Mouse (Mus musculus) lung, embryonic 14.5 days (tissue): ENCODE data around the gene Usf1. TPM values are rescaled to one million over a fixed set of nuclear protein-coding genes. Genes with fewer than 3 reads are reported as not detected.

Source experiments
- ATAC-seq: fragments of 200-750 bp; cut with Nextera tagmentation; 2 replicates; pipeline ENCODE4 v1.8.0; 2017; ENCODE audit warnings: mild to moderate bottlenecking, moderate TSS enrichment, moderate library complexity; ENCODE audit not compliant: insufficient read depth
- DNase-seq: peaks from one replicate; pipeline ENCODE4 v3.0.0-alpha.2; 2015
- H3K27ac ChIP-seq: fragments of 300-500 bp; sonication (generic); 2 replicates; pipeline ENCODE4 v1.5.1; 2014; ENCODE audit warnings: low read depth, mild to moderate bottlenecking, moderate library complexity
- H3K27me3 ChIP-seq: fragments of 300-500 bp; sonication (generic); 2 replicates; pipeline ENCODE4 v1.6.1; 2014; ENCODE audit warnings: low read length, control low read depth; ENCODE audit not compliant: insufficient read depth
- H3K36me3 ChIP-seq: fragments of 300-500 bp; sonication (generic); 2 replicates; pipeline ENCODE4 v1.6.1; 2014; ENCODE audit warnings: control low read depth; ENCODE audit not compliant: insufficient read depth
- H3K4me1 ChIP-seq: fragments of 300-500 bp; sonication (generic); 2 replicates; pipeline ENCODE4 v1.6.1; 2014; ENCODE audit warnings: antibody characterized with exemption, control low read depth; ENCODE audit not compliant: insufficient read depth
- H3K4me2 ChIP-seq: fragments of 300-500 bp; sonication (generic); 2 replicates; pipeline ENCODE4 v1.6.1; 2014; ENCODE audit warnings: mild to moderate bottlenecking
- H3K4me3 ChIP-seq: fragments of 300-500 bp; sonication (generic); 2 replicates; pipeline ENCODE4 v1.5.1; 2014; ENCODE audit warnings: low read depth, low read length
- H3K9ac ChIP-seq: fragments of 300-500 bp; sonication (generic); 2 replicates; pipeline ENCODE4 v1.6.1; 2014
- H3K9me3 ChIP-seq: fragments of 300-500 bp; sonication (generic); 2 replicates; pipeline ENCODE4 v1.6.1; 2016; ENCODE audit warnings: low read depth, low read length, control low read depth
- CTCF ChIP-seq: IDR thresholded peaks from 2 replicates; pipeline ENCODE4 v1.5.1; 2016; ENCODE audit warnings: antibody characterized with exemption, low read depth
- WGBS: fragments of 180-500 bp; shearing (Covaris S2); extraction: QIAGEN DNeasy Blood & Tissue Kit; methylation state at CpG from one replicate; pipeline ENCODE4 v1.1.7; 2014; 5-methylcytosine and 5-hydroxymethylcytosine counted together
- polyA plus RNA-seq: library from polyadenylated mRNA; unstranded; fragments of >200 nt; fragmentation: Nextera tagmentation; extraction: Ambion mirVana; gene quantifications from 2 replicates; pipeline ENCODE4 v1.2.1, GENCODE M21; 2014

Usf1 gene
- polyA plus RNA-seq: 81.0 and 81.9 TPM in 2 replicates

- DNase-seq (peak; percentile 97), ATAC-seq (peak; percentile 96)
- peak within 1 kb of the TSS; percentile 93 for H3K9ac ChIP-seq
- peaks cover 19% of the 10 kb centered on the region for H3K36me3 ChIP-seq
- H3K4me3 ChIP-seq: peak within 1 kb of the TSS; percentile 94
- TF ChIP-seq CTCF: no peak
- H3K4me2 ChIP-seq: peak within 1 kb of the TSS; percentile 60
- under 1% methylated on average over 36 of the region's 36 CpGs for WGBS
- no peaks in the 10 kb centered on the region for H3K27me3 ChIP-seq
- no peaks in the 10 kb centered on the region for H3K9me3 ChIP-seq
- peak within 1 kb of the TSS; percentile 95 for H3K27ac ChIP-seq
- H3K4me1 ChIP-seq: no peaks in the 10 kb centered on the region
Observed at GRCm38 (mm10) chr1:171410947-171411484, at the start of gene Usf1. Gene Usf1 (plus strand): TSS chr1:171411313.

GRCm38 (mm10) chr1:171365934-171366333 is 45.2 kb upstream of the Usf1 start:
- Histone ChIP-seq H3K4me2 (no peak overlapping the region), H3K9me3 (no peaks in the 10 kb centered on the region), H3K9ac (no peak overlapping the region), H3K4me3 (no peak overlapping the region), H3K27ac (no peak overlapping the region), H3K4me1 (no peaks in the 10 kb centered on the region), H3K36me3 (no peaks in the 10 kb centered on the region), H3K27me3 (no peaks in the 10 kb centered on the region)
- TF ChIP-seq CTCF: no peak
- ATAC-seq (no peak), DNase-seq (no peak)
- WGBS: 57% methylated on average over 7 of the region's 7 CpGs

DNA sequence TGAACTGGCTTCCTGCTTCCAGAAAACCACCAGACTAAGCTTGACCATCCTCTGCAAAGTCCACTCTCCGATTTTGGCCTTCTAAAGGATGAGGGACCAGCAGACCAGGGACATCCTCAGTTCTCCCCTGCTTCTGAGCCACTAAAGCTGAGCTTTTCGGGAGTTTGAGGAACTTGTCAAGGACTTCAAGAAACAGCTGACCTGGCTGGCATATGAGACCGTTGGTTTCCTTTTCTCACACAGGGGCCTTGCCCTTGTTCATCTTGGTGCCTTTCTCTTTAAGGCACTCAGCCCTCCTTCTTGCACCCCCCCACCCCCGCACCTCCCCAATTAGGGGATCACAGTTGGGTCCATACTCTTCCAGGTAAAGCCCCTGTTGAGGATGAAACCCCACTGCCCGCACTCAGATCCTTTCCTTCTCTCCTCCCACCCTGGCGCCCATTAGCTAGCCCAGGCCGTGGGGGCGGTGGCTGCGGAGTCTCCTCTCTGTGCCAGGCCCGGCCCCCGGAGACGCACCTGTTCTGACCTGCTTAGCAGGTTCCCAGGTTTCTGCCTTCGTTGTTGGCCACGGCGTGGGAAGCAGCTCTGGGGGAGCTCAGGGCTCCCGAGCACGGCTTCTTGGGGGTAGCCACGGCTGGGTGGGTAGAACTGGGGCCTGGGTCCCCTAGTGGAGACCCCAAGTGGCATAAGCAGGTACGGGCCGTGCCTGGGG is 41.1 kb upstream of the Usf1 start, which contains the start of gene Nectin4:
TSS of gene Nectin4 (plus strand) at position 255 of the 712 bp plus-strand sequence.
- Histone ChIP-seq H3K36me3 (no peaks in the 10 kb centered on the region), H3K9ac (peak within 1 kb of the TSS; percentile 26; the same call in 1 of the 2 replicates), H3K4me3 (peak within 1 kb of the TSS; percentile 8; the same call in 1 of the 2 replicates), H3K9me3 (no peaks in the 10 kb centered on the region), H3K4me1 (no peaks in the 10 kb centered on the region), H3K4me2 (peak within 1 kb of the TSS; percentile 51), H3K27me3 (no peaks in the 10 kb centered on the region), H3K27ac (no peak within 1 kb of the TSS; the same call in 1 of the 2 replicates)
- WGBS: 27% methylated on average over 20 of the region's 20 CpGs
- peak; percentile 8; the same call in 1 of the 2 replicates for TF ChIP-seq CTCF
- DNase-seq: peak; percentile 73
- peak; percentile 66; the same call in 1 of the 2 replicates for ATAC-seq

DNA sequence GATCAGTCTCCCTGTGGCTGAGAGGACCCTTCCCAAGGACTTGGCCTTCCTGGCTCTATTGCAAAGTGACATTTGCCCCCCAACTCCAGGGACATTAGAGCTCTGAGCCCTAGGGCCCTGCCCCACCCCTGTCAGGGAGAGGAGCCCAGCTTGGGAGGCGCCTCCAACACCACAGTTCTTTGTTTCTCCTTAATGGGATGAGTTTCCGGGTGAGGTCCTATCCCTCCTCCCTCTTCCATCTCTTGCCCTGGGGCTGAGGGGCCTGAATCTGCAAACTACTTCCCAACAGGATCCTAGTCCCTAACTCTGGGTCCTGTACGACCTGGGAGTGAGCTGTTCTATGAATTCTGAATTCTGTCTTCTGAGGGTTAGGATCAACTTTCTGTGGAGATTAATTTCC is 38.2 kb upstream of the Usf1 start:
- H3K4me2 ChIP-seq: no peak overlapping the region
- H3K27ac ChIP-seq: no peak overlapping the region

DNA sequence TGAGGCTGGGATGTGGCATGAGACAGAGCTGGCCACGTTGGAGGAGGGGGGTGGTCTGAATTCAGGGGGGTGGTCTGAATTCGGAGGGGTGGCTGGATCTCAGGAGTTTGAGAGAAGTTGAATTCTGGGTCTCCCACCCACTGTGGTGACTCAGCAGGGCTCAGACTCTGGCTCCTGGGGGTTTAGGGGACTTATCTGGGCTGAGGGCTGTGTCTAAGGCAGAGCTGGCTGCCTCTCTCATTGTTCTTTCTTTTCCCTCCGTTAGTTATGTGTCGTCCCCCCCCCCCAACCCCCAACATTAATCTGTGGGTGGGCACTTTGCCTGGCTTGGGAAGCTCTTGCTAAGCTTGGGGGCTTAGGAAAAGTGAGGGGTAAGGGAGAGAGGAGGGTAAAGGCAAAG is 37.2 kb upstream of the Usf1 start:
- Histone ChIP-seq H3K9me3 (no peaks in the 10 kb centered on the region), H3K27ac (no peak overlapping the region), H3K4me1 (no peaks in the 10 kb centered on the region), H3K27me3 (no peaks in the 10 kb centered on the region), H3K36me3 (no peaks in the 10 kb centered on the region), H3K9ac (no peak overlapping the region), H3K4me2 (no peak overlapping the region), H3K4me3 (no peak overlapping the region)
- no peak for ATAC-seq
- no peak for TF ChIP-seq CTCF
- no peak for DNase-seq
- WGBS: 8% methylated on average over 4 of the region's 4 CpGs

More for the DNA sequence above, 38.2 kb upstream of the Usf1 start:
- Histone ChIP-seq H3K27me3 (no peaks in the 10 kb centered on the region), H3K4me1 (no peaks in the 10 kb centered on the region), H3K36me3 (no peaks in the 10 kb centered on the region), H3K9me3 (no peaks in the 10 kb centered on the region), H3K9ac (no peak overlapping the region), H3K4me3 (no peak overlapping the region)
- DNase-seq: no peak
- no peak for TF ChIP-seq CTCF
- WGBS: 67% methylated on average over 3 of the region's 3 CpGs
- ATAC-seq: no peak

DNA sequence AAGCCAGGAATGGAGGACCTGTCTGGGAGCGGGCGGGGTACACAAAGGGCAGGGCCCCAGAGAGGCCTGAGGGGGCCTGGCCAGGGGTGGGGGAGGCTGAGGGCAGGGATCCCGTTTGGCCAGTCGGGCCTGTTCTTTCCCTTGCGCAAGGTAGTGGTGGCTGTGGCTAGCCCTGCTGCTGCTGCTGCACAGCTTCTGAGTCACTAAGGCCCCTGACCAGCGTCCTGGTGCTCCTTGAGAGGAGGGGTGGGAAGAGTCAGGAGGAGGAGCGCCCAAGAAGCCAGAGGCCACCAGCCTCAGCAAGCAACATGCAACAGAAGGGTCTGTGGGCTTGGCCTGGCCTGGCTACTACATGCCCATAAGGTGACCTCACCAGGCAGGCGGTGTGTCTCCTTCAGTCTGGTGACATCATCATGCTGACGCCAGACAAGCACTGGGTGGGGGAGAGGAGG is 35.4 kb upstream of the Usf1 start:
- TF ChIP-seq CTCF: no peak
- peak; percentile 64; the same call in 1 of the 2 replicates for ATAC-seq
- H3K4me2 ChIP-seq: no peak overlapping the region; the same call in 1 of the 2 replicates
- H3K9me3 ChIP-seq: no peaks in the 10 kb centered on the region
- H3K36me3 ChIP-seq: no peaks in the 10 kb centered on the region
- H3K4me3 ChIP-seq: no peak overlapping the region
- no peaks in the 10 kb centered on the region for H3K4me1 ChIP-seq
- H3K9ac ChIP-seq: no peak overlapping the region
- WGBS: 33% methylated on average over 9 of the region's 9 CpGs
- DNase-seq: peak; percentile 30
- peaks cover 2% of the 10 kb centered on the region; the same call in 1 of the 2 replicates for H3K27me3 ChIP-seq
- no peak overlapping the region for H3K27ac ChIP-seq

DNA sequence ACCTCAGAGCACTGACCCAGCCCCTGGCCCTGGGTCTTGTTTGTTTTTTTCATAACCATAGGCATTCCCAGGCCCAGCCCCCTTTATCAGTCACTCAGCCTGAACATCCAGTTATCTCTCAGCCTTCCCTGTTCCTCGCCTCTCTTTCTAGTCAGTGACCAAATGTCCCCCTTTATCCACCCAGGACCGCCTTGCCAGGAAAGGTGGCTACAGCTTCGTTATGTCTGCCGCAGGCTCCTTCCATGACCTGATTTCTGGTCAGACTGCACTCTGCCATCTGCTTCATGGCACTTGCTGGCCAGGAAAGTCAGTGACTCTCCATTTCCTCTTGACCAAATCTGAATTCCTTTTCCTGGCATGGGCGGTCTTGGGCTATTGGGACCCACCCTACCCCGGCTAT is 32.8 kb upstream of the Usf1 start:
- Histone ChIP-seq H3K27me3 (peaks cover 6% of the 10 kb centered on the region; the same call in 1 of the 2 replicates), H3K4me3 (no peak overlapping the region), H3K4me1 (no peaks in the 10 kb centered on the region), H3K9ac (no peak overlapping the region), H3K36me3 (no peaks in the 10 kb centered on the region), H3K9me3 (no peaks in the 10 kb centered on the region), H3K27ac (no peak overlapping the region), H3K4me2 (no peak overlapping the region)
- DNase-seq (no peak), ATAC-seq (no peak)
- 81% methylated on average over 6 of the region's 6 CpGs for WGBS
- no peak for TF ChIP-seq CTCF
